8 mouse cellular contexts compared by ENCODE assay signal in the genomic region with DNA sequence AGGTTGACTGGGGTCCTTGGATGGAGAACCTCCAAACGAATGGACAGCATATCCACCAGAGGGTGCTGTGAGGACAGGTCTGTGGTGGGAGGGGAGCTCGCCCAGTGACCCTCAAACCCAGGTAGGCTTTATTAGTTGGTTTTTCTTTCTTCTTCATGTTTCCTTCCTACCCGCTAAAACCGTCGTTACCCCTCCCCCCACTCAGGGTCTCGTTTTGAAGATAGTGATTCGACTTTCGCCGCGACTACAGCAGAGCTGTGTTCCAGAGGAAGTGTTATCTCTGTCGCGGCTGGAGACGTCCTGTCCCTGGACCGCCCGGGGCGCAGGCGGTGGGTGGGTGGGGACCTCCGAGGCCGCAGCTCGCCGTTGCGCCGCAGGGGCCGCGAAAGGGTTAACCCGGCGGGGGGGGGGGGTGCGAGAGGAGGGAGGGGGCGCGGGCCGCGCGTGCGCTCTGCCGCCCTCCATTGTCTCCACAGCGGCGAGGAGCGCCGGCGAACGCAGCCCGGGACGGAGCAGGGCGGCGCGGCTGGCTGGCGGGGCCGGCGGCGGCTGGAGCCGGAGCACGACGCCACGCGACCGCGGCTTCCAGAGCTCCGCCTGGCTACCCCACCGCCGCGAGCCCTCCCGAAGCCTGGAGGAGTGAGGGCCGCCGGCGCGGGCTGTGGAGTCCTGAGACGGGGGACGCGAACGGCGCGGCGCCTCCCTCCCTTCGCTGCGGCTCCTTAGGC. TPM values are rescaled to one million over a fixed set of nuclear protein-coding genes. Genes with fewer than 3 reads are reported as not detected.
A peak's percentile ranks its signal among the peaks of the same experiment; 100 is the strongest.
DNase-seq lines count a peak whose midpoint lies in the region; ATAC-seq and TF ChIP-seq lines count a peak whose summit lies in the region.

No protein-coding gene starts in this region.

- peaks cover 19% of the 10 kb centered on the region for H3K9me3 ChIP-seq in erythroblast, embryonic 14.5 days (ENCODE audit: control insufficient read depth, low read length)
- peaks cover 31% of the 10 kb centered on the region for H3K9me3 ChIP-seq in E14TG2a.4 (ENCODE audit: low read length)
- H3K9me3 ChIP-seq in embryonic facial prominence, embryonic 11.5 days (replicated peaks; ENCODE audit: control insufficient read depth, low read length), result peaks cover 14% of the 10 kb centered on the region
- peaks cover 38% of the 10 kb centered on the region for H3K9me3 ChIP-seq in hindbrain, embryonic 16.5 days (ENCODE audit: control insufficient read depth, low read length)
- peaks cover 71% of the 10 kb centered on the region for H3K9me3 ChIP-seq in midbrain, embryonic 10.5 days (replicated peaks)

- H3K9ac ChIP-seq in embryonic facial prominence, embryonic 11.5 days (replicated peaks; ENCODE audit: low read length), result peak overlapping the region; percentile 81
- peak overlapping the region; percentile 80 for H3K9ac ChIP-seq in hindbrain, embryonic 16.5 days (ENCODE audit: low read depth, low read length)

- TF ChIP-seq CTCF in E14TG2a.4 (conservative IDR thresholded peaks at IDR 0.05; ENCODE audit: low read length), result no peak

- H3K27ac ChIP-seq in embryonic facial prominence, embryonic 11.5 days (replicated peaks; ENCODE audit: low read depth, low read length), result no peak overlapping the region; the same call in 1 of the 2 replicates
- peak overlapping the region; percentile 46; the same call in 1 of the 2 replicates for H3K27ac ChIP-seq in hindbrain, embryonic 16.5 days (ENCODE audit: low read depth, low read length)
- peak overlapping the region; percentile 87 for H3K27ac ChIP-seq in midbrain, embryonic 10.5 days (replicated peaks)

- H3K4me3 ChIP-seq in erythroblast, embryonic 14.5 days (replicated peaks), result peak overlapping the region; percentile 37
- H3K4me3 ChIP-seq in E14TG2a.4 (replicated peaks; ENCODE audit: low read length), result peak overlapping the region; percentile 71
- H3K4me3 ChIP-seq in embryonic facial prominence, embryonic 11.5 days (ENCODE audit: low read depth, low read length), result peak overlapping the region; percentile 41
- H3K4me3 ChIP-seq in hindbrain, embryonic 16.5 days (ENCODE audit: low read length), result peak overlapping the region; percentile 57
- peak overlapping the region; percentile 56 for H3K4me3 ChIP-seq in midbrain, embryonic 10.5 days

- peak; percentile 51 for DNase-seq in embryonic facial prominence, embryonic 11.5 days (ENCODE audit: low spot score)
- DNase-seq in midbrain, embryonic 10.5 days (ENCODE audit: low spot score), result peak; percentile 73
- DNase-seq in B cell, adult 2 months, result no peak
- no peak for DNase-seq in left cerebral cortex, adult 18-20 months (ENCODE audit: low spot score in 2 of 2)

- 1% methylated on average over 15 of the region's 75 CpGs for WGBS in embryonic facial prominence, embryonic 11.5 days
- under 1% methylated on average over 27 of the region's 75 CpGs for WGBS in hindbrain, embryonic 16.5 days
- WGBS in midbrain, embryonic 10.5 days, result 2% methylated on average over 44 of the region's 75 CpGs

- no peaks in the 10 kb centered on the region for H3K36me3 ChIP-seq in erythroblast, embryonic 14.5 days (ENCODE audit: control insufficient read depth)
- H3K36me3 ChIP-seq in E14TG2a.4 (ENCODE audit: insufficient read depth, low read length), result no peaks in the 10 kb centered on the region
- H3K36me3 ChIP-seq in embryonic facial prominence, embryonic 11.5 days (replicated peaks; ENCODE audit: control insufficient read depth, insufficient read depth, low read depth, low read length), result no peaks in the 10 kb centered on the region
- peaks cover 6% of the 10 kb centered on the region; the same call in 1 of the 2 replicates for H3K36me3 ChIP-seq in hindbrain, embryonic 16.5 days (ENCODE audit: control insufficient read depth, insufficient read depth, low read length)
- H3K36me3 ChIP-seq in midbrain, embryonic 10.5 days, result peaks cover 15% of the 10 kb centered on the region

- H3K27me3 ChIP-seq in erythroblast, embryonic 14.5 days (ENCODE audit: control insufficient read depth), result peaks cover 3% of the 10 kb centered on the region; the same call in 1 of the 2 replicates
- no peaks in the 10 kb centered on the region for H3K27me3 ChIP-seq in E14TG2a.4 (ENCODE audit: insufficient read depth, low read length)
- no peaks in the 10 kb centered on the region for H3K27me3 ChIP-seq in embryonic facial prominence, embryonic 11.5 days (ENCODE audit: control insufficient read depth, insufficient read depth, low read length)
- no peaks in the 10 kb centered on the region for H3K27me3 ChIP-seq in hindbrain, embryonic 16.5 days (replicated peaks; ENCODE audit: control insufficient read depth, insufficient read depth, low read length)
- H3K27me3 ChIP-seq in midbrain, embryonic 10.5 days (ENCODE audit: low read depth, poor library complexity, severe bottlenecking), result no peaks in the 10 kb centered on the region

- H3K4me1 ChIP-seq in erythroblast, embryonic 14.5 days (ENCODE audit: control insufficient read depth), result no peaks in the 10 kb centered on the region
- no peaks in the 10 kb centered on the region for H3K4me1 ChIP-seq in E14TG2a.4 (replicated peaks; ENCODE audit: low read depth, low read length)
- H3K4me1 ChIP-seq in embryonic facial prominence, embryonic 11.5 days (ENCODE audit: control insufficient read depth, insufficient read depth, low read length), result no peaks in the 10 kb centered on the region
- no peaks in the 10 kb centered on the region for H3K4me1 ChIP-seq in hindbrain, embryonic 16.5 days (ENCODE audit: control insufficient read depth, insufficient read depth, low read depth, low read length)
- H3K4me1 ChIP-seq in midbrain, embryonic 10.5 days, result peaks cover 7% of the 10 kb centered on the region

- peak overlapping the region; percentile 67 for H3K4me2 ChIP-seq in embryonic facial prominence, embryonic 11.5 days (ENCODE audit: low read depth, low read length)
- peak overlapping the region; percentile 78 for H3K4me2 ChIP-seq in hindbrain, embryonic 16.5 days (ENCODE audit: low read length)

- no peak for ATAC-seq in erythroblast, adult 5-6 weeks (replicated peaks; ENCODE audit: low FRiP score, poor library complexity, severe bottlenecking)
- peak; percentile 87 for ATAC-seq in embryonic facial prominence, embryonic 11.5 days (replicated peaks; ENCODE audit: insufficient number of reproducible peaks, low FRiP score, low TSS enrichment, low read depth)
- ATAC-seq in hindbrain, embryonic 16.5 days, result peak; percentile 96

RNA-seq across cellular contexts. Expression of a gene that starts 45.8 kb away (rescaled TPM):
- polyA plus RNA-seq in erythroblast, embryonic 14.5 days (2012), result not detected in 2 replicates
- not detected in 2 replicates for total RNA-seq in erythroblast, adult 5-6 weeks (2015; ENCODE audit: low replicate concordance)
- not detected in 2 replicates for total RNA-seq in erythroblast, adult 5-6 weeks (2017; ENCODE audit: low replicate concordance)
- polyA plus RNA-seq in embryonic facial prominence, embryonic 11.5 days (2014; fragmentation: Nextera tagmentation; extraction: Ambion mirVana), result 0.31 TPM in 1 of 2 replicates, not detected in the other
- 0.17 TPM in 1 of 2 replicates, not detected in the other for polyA plus RNA-seq in hindbrain, embryonic 16.5 days (2015; fragmentation: Nextera tagmentation; extraction: Ambion mirVana)
- not detected in 2 replicates for polyA plus RNA-seq in midbrain, embryonic 10.5 days (2016; fragmentation: Nextera tagmentation; extraction: Ambion mirVana)
- not detected for total RNA-seq in left cerebral cortex, adult 18-20 months (2021)

Comparison
In these comparisons a context has a peak if more than half of its experiments do, and no peak if none do; other contexts are left out.
1. DNase-seq: peak in embryonic facial prominence, embryonic 11.5 days (single experiment) and midbrain, embryonic 10.5 days (single experiment); none in B cell, adult 2 months (0 of 2) and left cerebral cortex, adult 18-20 months (0 of 2).
2. Peak in every context shown above with its lines, with median percentiles within 50 percentile points of each other: H3K4me3 ChIP-seq.